Mouse (Mus musculus) midbrain, embryonic 16.5 days (tissue): ENCODE results near the gene Galp. TPM values are rescaled to one million over a fixed set of nuclear protein-coding genes. Genes with fewer than 3 reads are reported as not detected.
"Not testable (repeated sequence)": the region's sequence is repeated elsewhere in the genome, so short reads cannot be mapped to it uniquely, and the experiment has no call there.

ENCODE experiments used
- ATAC-seq: fragments of 200-750 bp; cut with Nextera tagmentation; 2 replicates; pipeline ENCODE4 v1.8.0; 2017; ENCODE audit warnings: moderate TSS enrichment
- H3K27ac ChIP-seq: fragments of 300-500 bp; sonication (generic); 2 replicates; pipeline ENCODE4 v1.5.1; 2014; ENCODE audit warnings: mild to moderate bottlenecking, low read length, mixed read lengths
- H3K27me3 ChIP-seq: fragments of 300-500 bp; sonication (generic); 2 replicates; pipeline ENCODE4 v1.6.1; 2014; ENCODE audit warnings: low read depth, low read length, mixed read lengths; ENCODE audit not compliant: control insufficient read depth, insufficient read depth
- H3K36me3 ChIP-seq: fragments of 300-500 bp; sonication (generic); 2 replicates; pipeline ENCODE4 v1.6.1; 2014; ENCODE audit warnings: mild to moderate bottlenecking, low read length, moderate library complexity, mixed read lengths; ENCODE audit not compliant: control insufficient read depth, insufficient read depth
- H3K4me1 ChIP-seq: fragments of 300-500 bp; sonication (generic); 2 replicates; pipeline ENCODE4 v1.6.1; 2014; ENCODE audit warnings: mild to moderate bottlenecking, low read length, mixed read lengths; ENCODE audit not compliant: control insufficient read depth, insufficient read depth
- H3K4me2 ChIP-seq: fragments of 300-500 bp; sonication (generic); 2 replicates; pipeline ENCODE4 v1.6.1; 2014; ENCODE audit warnings: mild to moderate bottlenecking, low read length, mixed read lengths
- H3K4me3 ChIP-seq: fragments of 300-500 bp; sonication (generic); 2 replicates; pipeline ENCODE4 v1.5.1; 2014; ENCODE audit warnings: low read depth, mild to moderate bottlenecking, low read length, moderate library complexity, mixed read lengths
- H3K9ac ChIP-seq: fragments of 300-500 bp; sonication (generic); 2 replicates; pipeline ENCODE4 v1.6.1; 2014; ENCODE audit warnings: low read depth, low read length, mixed read lengths
- H3K9me3 ChIP-seq: fragments of 300-500 bp; sonication (generic); replicated peaks from 2 replicates; pipeline ENCODE4 v1.6.1; 2014; ENCODE audit warnings: mild to moderate bottlenecking, low read length, mixed read lengths; ENCODE audit not compliant: control insufficient read depth, poor library complexity, severe bottlenecking
- WGBS: fragments of 180-500 bp; shearing (Covaris S2); extraction: QIAGEN DNeasy Blood & Tissue Kit; methylation state at CpG from one replicate; pipeline ENCODE4 v1.1.7; 2014; 5-methylcytosine and 5-hydroxymethylcytosine counted together
- polyA plus RNA-seq: library from polyadenylated mRNA; unstranded; fragments of >200 nt; fragmentation: Nextera tagmentation; extraction: Ambion mirVana; gene quantifications from 2 replicates; pipeline ENCODE4 v1.2.1, GENCODE M21; 2015

Gene Galp
- polyA plus RNA-seq, 1 experiment from 2014 or later = not detected

GRCm38 (mm10) chr7:6220147-6220546 is 23.3 kb downstream of the Galp start:
- 37% methylated on average over 3 of the region's 3 CpGs for WGBS
- H3K27ac ChIP-seq = no peak overlapping the region
- no peaks in the 10 kb centered on the region for H3K36me3 ChIP-seq
- H3K9ac ChIP-seq = no peak overlapping the region
- no peak overlapping the region for H3K4me3 ChIP-seq
- ATAC-seq = no peak
- no peaks in the 10 kb centered on the region for H3K4me1 ChIP-seq
- H3K9me3 ChIP-seq = 0 out of 2 replicates have a peak, but pooled peaks cover 2% of the 10 kb centered on the region
- no peaks in the 10 kb centered on the region for H3K27me3 ChIP-seq
- no peak overlapping the region for H3K4me2 ChIP-seq

DNA sequence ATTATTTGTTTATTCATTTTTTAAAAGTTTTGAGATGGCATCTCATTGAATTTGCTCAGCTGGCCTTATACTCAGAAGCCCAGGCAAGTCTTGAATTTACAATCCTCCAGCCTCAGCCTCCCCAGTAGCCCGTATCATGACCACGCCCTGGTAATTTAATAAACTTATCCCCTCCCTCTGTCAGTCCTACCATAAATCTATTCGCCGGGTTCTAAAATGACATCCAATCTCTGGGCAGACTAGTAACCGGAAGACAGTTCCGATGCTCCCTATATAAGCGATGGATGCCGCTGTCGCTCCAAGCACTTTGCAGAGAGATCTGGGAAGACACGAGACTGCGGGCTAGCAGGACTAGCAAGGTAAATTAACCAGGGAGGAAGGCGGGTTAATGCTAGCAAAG is 25.1 kb downstream of the Galp start, which contains the start of gene Zscan5b:
Gene Zscan5b, plus strand, starts transcription at position 301 of the 400 bp plus-strand sequence.
- Histone ChIP-seq H3K9me3 (0 out of 2 replicates have a peak, but pooled peaks cover 2% of the 10 kb centered on the region), H3K27ac (no peak within 1 kb of the TSS), H3K4me3 (no peak within 1 kb of the TSS), H3K4me1 (no peaks in the 10 kb centered on the region), H3K9ac (no peak within 1 kb of the TSS), H3K36me3 (no peaks in the 10 kb centered on the region), H3K27me3 (no peaks in the 10 kb centered on the region), H3K4me2 (no peak within 1 kb of the TSS)
- ATAC-seq = no peak
- 94% methylated on average over 12 of the region's 12 CpGs for WGBS

DNA sequence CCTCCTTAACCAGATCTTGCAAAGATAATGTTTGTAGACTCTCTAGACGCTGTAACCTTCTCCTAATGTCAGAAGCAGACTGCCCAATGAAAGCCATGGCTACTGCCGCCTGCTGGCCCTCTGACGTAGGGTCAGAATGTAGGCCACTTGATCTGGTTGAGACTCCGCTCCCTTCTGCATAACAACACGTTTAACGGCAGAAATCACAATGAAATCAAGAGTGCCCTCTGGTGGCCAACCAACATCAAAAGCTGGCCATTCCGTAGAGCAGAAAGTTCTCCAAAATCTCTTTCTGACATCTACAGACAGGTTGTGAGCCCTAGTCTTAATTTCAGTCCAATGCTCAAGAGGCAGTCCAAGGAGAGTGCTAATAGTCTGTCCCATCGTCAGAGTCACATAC is 31.6 kb downstream of the Galp start:
- 58% methylated on average over 8 of the region's 8 CpGs for WGBS
- H3K27me3 ChIP-seq, H3K36me3 ChIP-seq, H3K4me3 ChIP-seq, H3K4me1 ChIP-seq, H3K9ac ChIP-seq, H3K9me3 ChIP-seq, H3K27ac ChIP-seq, ATAC-seq, H3K4me2 ChIP-seq: not testable (repeated sequence)

GRCm38 (mm10) chr7:6239787-6240186 is 42.9 kb downstream of the Galp start:
- no peak overlapping the region for H3K4me2 ChIP-seq

GRCm38 (mm10) chr7:6240841-6241425 is 44.0 kb downstream of the Galp start:
- H3K27ac ChIP-seq, H3K4me2 ChIP-seq, H3K9me3 ChIP-seq, H3K27me3 ChIP-seq, H3K36me3 ChIP-seq, H3K9ac ChIP-seq, ATAC-seq, H3K4me3 ChIP-seq, H3K4me1 ChIP-seq: not testable (repeated sequence)
- 11% methylated on average over 1 of the region's 1 CpGs for WGBS

More at GRCm38 (mm10) chr7:6239787-6240186, 42.9 kb downstream of the Galp start:
- H3K36me3 ChIP-seq = no peaks in the 10 kb centered on the region
- ATAC-seq = no peak
- no peaks in the 10 kb centered on the region for H3K27me3 ChIP-seq
- H3K9me3 ChIP-seq = no peaks in the 10 kb centered on the region
- H3K4me1 ChIP-seq = no peaks in the 10 kb centered on the region
- WGBS = 61% methylated on average over 11 of the region's 11 CpGs
- no peak overlapping the region for H3K4me3 ChIP-seq
- H3K27ac ChIP-seq = no peak overlapping the region
- no peak overlapping the region for H3K9ac ChIP-seq

GRCm38 (mm10) chr7:6244361-6245292 is 47.7 kb downstream of the Galp start:
- Histone ChIP-seq H3K27me3 (no peaks in the 10 kb centered on the region), H3K4me1 (no peaks in the 10 kb centered on the region), H3K9me3 (no peaks in the 10 kb centered on the region), H3K4me3 (no peak overlapping the region), H3K36me3 (no peaks in the 10 kb centered on the region), H3K27ac (no peak overlapping the region), H3K4me2 (no peak overlapping the region), H3K9ac (no peak overlapping the region)
- no peak for ATAC-seq
- 60% methylated on average over 11 of the region's 11 CpGs for WGBS

- Histone ChIP-seq H3K4me3 (no peak within 1 kb of the TSS), H3K9ac (no peak within 1 kb of the TSS), H3K27me3 (no peaks in the 10 kb centered on the region), H3K36me3 (no peaks in the 10 kb centered on the region), H3K4me1 (no peaks in the 10 kb centered on the region), H3K27ac (no peak within 1 kb of the TSS), H3K4me2 (no peak within 1 kb of the TSS), H3K9me3 (no peaks in the 10 kb centered on the region)
- ATAC-seq = no peak
- WGBS = 82% methylated on average over 6 of the region's 6 CpGs
Measured at GRCm38 (mm10) chr7:6252410-6252809, 55.5 kb downstream of the Galp start, which contains the start of gene Epp13. Epp13 (plus strand) TSS chr7:6252710.

GRCm38 (mm10) chr7:6254451-6254850 is 57.6 kb downstream of the Galp start:
- whole genome bisulfite sequencing = 95% methylated on average over 5 of the region's 5 CpGs
- no peak overlapping the region for H3K4me2 ChIP-seq

GRCm38 (mm10) chr7:6257386-6257785 is 60.5 kb downstream of the Galp start:
- Histone ChIP-seq H3K4me2 (no peak overlapping the region), H3K4me3 (no peak overlapping the region), H3K9ac (no peak overlapping the region), H3K27me3 (no peaks in the 10 kb centered on the region), H3K4me1 (no peaks in the 10 kb centered on the region), H3K27ac (no peak overlapping the region), H3K9me3 (no peaks in the 10 kb centered on the region), H3K36me3 (no peaks in the 10 kb centered on the region)
- 81% methylated on average over 4 of the region's 4 CpGs for WGBS
- no peak for ATAC-seq

More at GRCm38 (mm10) chr7:6254451-6254850, 57.6 kb downstream of the Galp start:
- ATAC-seq = no peak
- no peaks in the 10 kb centered on the region for H3K36me3 ChIP-seq
- H3K4me1 ChIP-seq = no peaks in the 10 kb centered on the region
- H3K27ac ChIP-seq = no peak overlapping the region
- no peaks in the 10 kb centered on the region for H3K9me3 ChIP-seq
- no peak overlapping the region for H3K4me3 ChIP-seq
- no peaks in the 10 kb centered on the region for H3K27me3 ChIP-seq
- H3K9ac ChIP-seq = no peak overlapping the region
